In genomic region chr2:130578148-130578547, GRCm38 (mm10) we compare ENCODE assay signal across 8 mouse cellular contexts. TPM values are rescaled to one million over a fixed set of nuclear protein-coding genes. Genes with fewer than 3 reads are reported as not detected.
A peak's percentile ranks its signal among the peaks of the same experiment; 100 is the strongest.
DNase-seq lines count a peak whose midpoint lies in the region; ATAC-seq lines count a peak whose summit lies in the region.

No protein-coding gene starts in this region.

- no peak overlapping the region for H3K9ac ChIP-seq in forebrain, embryonic 11.5 days (ENCODE audit: low read length)
- no peak overlapping the region for H3K9ac ChIP-seq in forebrain, embryonic 13.5 days

- H3K36me3 ChIP-seq in forebrain, embryonic 11.5 days (ENCODE audit: control insufficient read depth, insufficient read depth, low read length): no peaks in the 10 kb centered on the region
- no peaks in the 10 kb centered on the region for H3K36me3 ChIP-seq in forebrain, embryonic 13.5 days (ENCODE audit: poor library complexity, severe bottlenecking)

- no peak overlapping the region for H3K4me3 ChIP-seq in forebrain, embryonic 11.5 days (ENCODE audit: low read depth, low read length)
- H3K4me3 ChIP-seq in forebrain, embryonic 13.5 days: no peak overlapping the region

- H3K4me1 ChIP-seq in forebrain, embryonic 11.5 days (replicated peaks; ENCODE audit: control insufficient read depth, insufficient read depth, low read length): peaks cover 6% of the 10 kb centered on the region; the same call in 1 of the 2 replicates
- H3K4me1 ChIP-seq in forebrain, embryonic 13.5 days: peaks cover 30% of the 10 kb centered on the region

- WGBS in forebrain, embryonic 11.5 days: 10% methylated on average over 11 of the region's 11 CpGs
- WGBS in forebrain, embryonic 13.5 days: 4% methylated on average over 10 of the region's 11 CpGs
- 13% methylated on average over 11 of the region's 11 CpGs for WGBS in large intestine, adult 2 months

- no peaks in the 10 kb centered on the region for H3K9me3 ChIP-seq in forebrain, embryonic 11.5 days (ENCODE audit: control insufficient read depth, low read length)
- H3K9me3 ChIP-seq in forebrain, embryonic 13.5 days (replicated peaks): no peaks in the 10 kb centered on the region

- peaks cover 79% of the 10 kb centered on the region for H3K27me3 ChIP-seq in forebrain, embryonic 11.5 days (ENCODE audit: control insufficient read depth, insufficient read depth, low read length)
- peaks cover 87% of the 10 kb centered on the region for H3K27me3 ChIP-seq in forebrain, embryonic 13.5 days

- no peak for ATAC-seq in forebrain, embryonic 11.5 days (replicated peaks; ENCODE audit: low FRiP score)
- no peak for ATAC-seq in forebrain, embryonic 13.5 days
- ATAC-seq in megakaryocyte, adult 5-6 weeks (ENCODE audit: poor library complexity, severe bottlenecking): peak; percentile 58

- DNase-seq in forebrain, embryonic 11.5 days (ENCODE audit: low spot score): peak; percentile 83
- peak; percentile 75 for DNase-seq in 3134 (ENCODE audit: extremely low read depth, insufficient read length, low spot score)
- DNase-seq in adrenal gland, adult 18-20 months (ENCODE audit: low spot score in 2 of 2): peak; percentile 74 to 78
- DNase-seq in embryo, embryonic 11 days: peak; percentile 52
- peak; percentile 16 for DNase-seq in large intestine, adult 2 months (ENCODE audit: low read depth, low spot score)
- DNase-seq in spleen, postnatal 36 days (ENCODE audit: low spot score in 2 of 2): peak; percentile 30 to 42

- H3K4me2 ChIP-seq in forebrain, embryonic 11.5 days (ENCODE audit: low read depth, low read length, severe bottlenecking): no peak overlapping the region
- H3K4me2 ChIP-seq in forebrain, embryonic 13.5 days: no peak overlapping the region

- H3K27ac ChIP-seq in forebrain, embryonic 11.5 days (ENCODE audit: low read depth, low read length): no peak overlapping the region
- H3K27ac ChIP-seq in forebrain, embryonic 13.5 days: no peak overlapping the region

RNA-seq across cellular contexts. Expression of gene Oxt, which starts 2.2 kb away (rescaled TPM):
- polyA plus RNA-seq in forebrain, embryonic 11.5 days (2014; fragmentation: Nextera tagmentation; extraction: Ambion mirVana): not detected in 2 replicates
- polyA plus RNA-seq in forebrain, embryonic 13.5 days (2015; fragmentation: Nextera tagmentation; extraction: Ambion mirVana): not detected in 2 replicates
- total RNA-seq in adrenal gland, adult 18-20 months (2021): not detected
- polyA plus RNA-seq in large intestine, adult 2 months (2012; rRNA removed): not detected in 2 replicates
- not detected in 2 replicates for total RNA-seq in megakaryocyte, adult 5-6 weeks (2015)
- not detected in 2 replicates for total RNA-seq in megakaryocyte, adult 5-6 weeks (2017)

RNA-seq across cellular contexts. Expression of gene Avp, which starts 4.2 kb away (rescaled TPM):
- polyA plus RNA-seq in forebrain, embryonic 11.5 days (2014; fragmentation: Nextera tagmentation; extraction: Ambion mirVana): not detected in 2 replicates
- polyA plus RNA-seq in forebrain, embryonic 13.5 days (2015; fragmentation: Nextera tagmentation; extraction: Ambion mirVana): 1.2 and 1.8 TPM in 2 replicates
- total RNA-seq in adrenal gland, adult 18-20 months (2021): not detected
- not detected in 2 replicates for polyA plus RNA-seq in large intestine, adult 2 months (2012; rRNA removed)
- total RNA-seq in megakaryocyte, adult 5-6 weeks (2015): not detected in 2 replicates
- not detected in 2 replicates for total RNA-seq in megakaryocyte, adult 5-6 weeks (2017)

RNA-seq across cellular contexts. Expression of gene Mrps26, which starts 14.6 kb away (rescaled TPM):
- polyA plus RNA-seq in forebrain, embryonic 11.5 days (2014; fragmentation: Nextera tagmentation; extraction: Ambion mirVana): 70.5 and 81.0 TPM in 2 replicates
- 73.3 and 82.9 TPM in 2 replicates for polyA plus RNA-seq in forebrain, embryonic 13.5 days (2015; fragmentation: Nextera tagmentation; extraction: Ambion mirVana)
- total RNA-seq in adrenal gland, adult 18-20 months (2021): 10 to 100 TPM; 52.4 to 62.2 TPM
- 56.6 and 62.0 TPM in 2 replicates for polyA plus RNA-seq in large intestine, adult 2 months (2012; rRNA removed)
- total RNA-seq in megakaryocyte, adult 5-6 weeks (2015): 39.5 and 42.2 TPM in 2 replicates
- 34.3 and 35.4 TPM in 2 replicates for total RNA-seq in megakaryocyte, adult 5-6 weeks (2017)

RNA-seq across cellular contexts. Expression of gene Fastkd5, which starts 51.7 kb away (rescaled TPM):
- 20.5 and 21.5 TPM in 2 replicates for polyA plus RNA-seq in forebrain, embryonic 11.5 days (2014; fragmentation: Nextera tagmentation; extraction: Ambion mirVana)
- polyA plus RNA-seq in forebrain, embryonic 13.5 days (2015; fragmentation: Nextera tagmentation; extraction: Ambion mirVana): 14.7 and 14.8 TPM in 2 replicates
- 10 to 100 TPM; 13.8 to 14.6 TPM for total RNA-seq in adrenal gland, adult 18-20 months (2021)
- 2.6 and 2.9 TPM in 2 replicates for polyA plus RNA-seq in large intestine, adult 2 months (2012; rRNA removed)
- 11.0 and 12.4 TPM in 2 replicates for total RNA-seq in megakaryocyte, adult 5-6 weeks (2015)
- total RNA-seq in megakaryocyte, adult 5-6 weeks (2017): 11.9 and 12.4 TPM in 2 replicates

RNA-seq across cellular contexts. Expression of gene Ubox5, which starts 51.7 kb away (rescaled TPM):
- 17.8 and 21.5 TPM in 2 replicates for polyA plus RNA-seq in forebrain, embryonic 11.5 days (2014; fragmentation: Nextera tagmentation; extraction: Ambion mirVana)
- 13.0 and 15.5 TPM in 2 replicates for polyA plus RNA-seq in forebrain, embryonic 13.5 days (2015; fragmentation: Nextera tagmentation; extraction: Ambion mirVana)
- total RNA-seq in adrenal gland, adult 18-20 months (2021): 1 to 10 TPM; 5.9 to 6.9 TPM
- 5.9 and 6.7 TPM in 2 replicates for polyA plus RNA-seq in large intestine, adult 2 months (2012; rRNA removed)
- total RNA-seq in megakaryocyte, adult 5-6 weeks (2015): 3.7 and 4.1 TPM in 2 replicates
- 4.4 and 10.2 TPM in 2 replicates for total RNA-seq in megakaryocyte, adult 5-6 weeks (2017)

Comparison
In these comparisons a context has a peak if more than half of its experiments do, and no peak if none do; other contexts are left out.
1. DNase-seq: peak in every context shown above with its lines; median percentile 83 in forebrain, embryonic 11.5 days; 76 in adrenal gland, adult 18-20 months; 75 in 3134; 52 in embryo, embryonic 11 days; 36 in spleen, postnatal 36 days; 16 in large intestine, adult 2 months.